In genomic region chr2:80580311-80580961, GRCm38 (mm10) we compare ENCODE assay signal across 7 mouse cellular contexts. TPM values are rescaled to one million over a fixed set of nuclear protein-coding genes. Genes with fewer than 3 reads are reported as not detected.
DNase-seq lines count a peak whose midpoint lies in the region; ATAC-seq and TF ChIP-seq lines count a peak whose summit lies in the region.

No protein-coding gene starts in this region.

- H3K27me3 ChIP-seq in embryonic facial prominence, embryonic 15.5 days = no peaks in the 10 kb centered on the region
- H3K27me3 ChIP-seq in hindbrain, embryonic 15.5 days = no peaks in the 10 kb centered on the region
- H3K27me3 ChIP-seq in liver, postnatal 0 days (ENCODE audit: insufficient read depth, low read length) = peaks cover 14% of the 10 kb centered on the region
- no peaks in the 10 kb centered on the region for H3K27me3 ChIP-seq in neural tube, embryonic 15.5 days (replicated peaks)

- peak; percentile 35 to 63 for DNase-seq in spleen, postnatal 10 days (ENCODE audit: low spot score in 2 of 2)
- DNase-seq in spleen, postnatal 36 days (ENCODE audit: low spot score in 2 of 2) = no peak
- peak; percentile 65 for DNase-seq in adrenal gland, postnatal 14 days
- no peak for DNase-seq in liver, postnatal 0 days

- H3K4me3 ChIP-seq in embryonic facial prominence, embryonic 15.5 days (replicated peaks) = peak overlapping the region; percentile 87
- peak overlapping the region; percentile 95 for H3K4me3 ChIP-seq in hindbrain, embryonic 15.5 days
- H3K4me3 ChIP-seq in liver, postnatal 0 days (ENCODE audit: low read depth, low read length) = peak overlapping the region; percentile 87
- H3K4me3 ChIP-seq in neural tube, embryonic 15.5 days (replicated peaks) = peak overlapping the region; percentile 91

- no peak for TF ChIP-seq EP300 in liver, postnatal 0 days (IDR thresholded peaks at IDR 0.05; ENCODE audit: low read depth)

- ATAC-seq in embryonic facial prominence, embryonic 15.5 days (ENCODE audit: insufficient number of reproducible peaks, low FRiP score, low TSS enrichment, low read depth) = peak; percentile 75
- ATAC-seq in hindbrain, embryonic 15.5 days (ENCODE audit: low FRiP score, low read depth) = peak; percentile 68
- ATAC-seq in liver, postnatal 0 days = peak; percentile 79
- peak; percentile 72 for ATAC-seq in neural tube, embryonic 15.5 days (ENCODE audit: low FRiP score)

- TF ChIP-seq CTCF in liver, postnatal 0 days (IDR thresholded peaks at IDR 0.05; ENCODE audit: low read depth) = no peak

- H3K27ac ChIP-seq in embryonic facial prominence, embryonic 15.5 days (replicated peaks) = peak overlapping the region; percentile 98
- peak overlapping the region; percentile 98 for H3K27ac ChIP-seq in hindbrain, embryonic 15.5 days (replicated peaks)
- peak overlapping the region; percentile 98 for H3K27ac ChIP-seq in liver, postnatal 0 days (ENCODE audit: low read depth)
- peak overlapping the region; percentile 98 for H3K27ac ChIP-seq in neural tube, embryonic 15.5 days (replicated peaks)

- no peaks in the 10 kb centered on the region for H3K9me3 ChIP-seq in embryonic facial prominence, embryonic 15.5 days (replicated peaks)
- no peaks in the 10 kb centered on the region for H3K9me3 ChIP-seq in hindbrain, embryonic 15.5 days
- H3K9me3 ChIP-seq in liver, postnatal 0 days (ENCODE audit: low read length) = no peaks in the 10 kb centered on the region
- no peaks in the 10 kb centered on the region for H3K9me3 ChIP-seq in neural tube, embryonic 15.5 days (replicated peaks)

- peak overlapping the region; percentile 63 for H3K4me2 ChIP-seq in embryonic facial prominence, embryonic 15.5 days (replicated peaks)
- peak overlapping the region; percentile 72 for H3K4me2 ChIP-seq in hindbrain, embryonic 15.5 days
- peak overlapping the region; percentile 84 for H3K4me2 ChIP-seq in liver, postnatal 0 days (ENCODE audit: low read depth, low read length)
- H3K4me2 ChIP-seq in neural tube, embryonic 15.5 days = peak overlapping the region; percentile 57

- H3K4me1 ChIP-seq in embryonic facial prominence, embryonic 15.5 days = peaks cover 12% of the 10 kb centered on the region
- H3K4me1 ChIP-seq in hindbrain, embryonic 15.5 days (replicated peaks) = peaks cover 16% of the 10 kb centered on the region
- peaks cover 6% of the 10 kb centered on the region; the same call in 1 of the 2 replicates for H3K4me1 ChIP-seq in liver, postnatal 0 days (ENCODE audit: insufficient read depth)
- H3K4me1 ChIP-seq in neural tube, embryonic 15.5 days = peaks cover 19% of the 10 kb centered on the region

- H3K9ac ChIP-seq in embryonic facial prominence, embryonic 15.5 days = peak overlapping the region; percentile 91
- peak overlapping the region; percentile 99 for H3K9ac ChIP-seq in hindbrain, embryonic 15.5 days
- H3K9ac ChIP-seq in liver, postnatal 0 days (replicated peaks) = peak overlapping the region; percentile 97
- peak overlapping the region; percentile 98 for H3K9ac ChIP-seq in neural tube, embryonic 15.5 days (replicated peaks)

- under 1% methylated on average over 60 of the region's 65 CpGs for WGBS in embryonic facial prominence, embryonic 15.5 days
- 0% methylated on average over 48 of the region's 65 CpGs for WGBS in hindbrain, embryonic 15.5 days
- under 1% methylated on average over 53 of the region's 65 CpGs for WGBS in liver, postnatal 0 days (ENCODE audit: insufficient replicate concordance)
- 0% methylated on average over 34 of the region's 65 CpGs for WGBS in neural tube, embryonic 15.5 days

- no peaks in the 10 kb centered on the region for H3K36me3 ChIP-seq in embryonic facial prominence, embryonic 15.5 days
- no peaks in the 10 kb centered on the region for H3K36me3 ChIP-seq in hindbrain, embryonic 15.5 days
- no peaks in the 10 kb centered on the region for H3K36me3 ChIP-seq in liver, postnatal 0 days (replicated peaks; ENCODE audit: insufficient read depth, low read length)
- no peaks in the 10 kb centered on the region for H3K36me3 ChIP-seq in neural tube, embryonic 15.5 days

RNA-seq across cellular contexts. Expression of gene Nckap1, which starts 0.7 kb away (rescaled TPM):
- total RNA-seq in adrenal gland, postnatal 14 days (2021) = 134 and 138 TPM in 2 replicates
- 65.4 and 68.9 TPM in 2 replicates for polyA plus RNA-seq in embryonic facial prominence, embryonic 15.5 days (2015; fragmentation: Nextera tagmentation; extraction: Ambion mirVana)
- 101 and 104 TPM in 2 replicates for polyA plus RNA-seq in hindbrain, embryonic 15.5 days (2015; fragmentation: Nextera tagmentation; extraction: Ambion mirVana)
- polyA plus RNA-seq in liver, postnatal 0 days (2015; fragmentation: Nextera tagmentation; extraction: Ambion mirVana) = 10.8 and 11.5 TPM in 2 replicates
- 86.3 and 97.5 TPM in 2 replicates for polyA plus RNA-seq in neural tube, embryonic 15.5 days (2015; fragmentation: Nextera tagmentation; extraction: Ambion mirVana)

RNA-seq across cellular contexts. Expression of gene Dusp19, which starts 36.4 kb away (rescaled TPM):
- 10.9 and 11.8 TPM in 2 replicates for total RNA-seq in adrenal gland, postnatal 14 days (2021)
- polyA plus RNA-seq in embryonic facial prominence, embryonic 15.5 days (2015; fragmentation: Nextera tagmentation; extraction: Ambion mirVana) = 17.0 and 17.7 TPM in 2 replicates
- 16.1 and 16.2 TPM in 2 replicates for polyA plus RNA-seq in hindbrain, embryonic 15.5 days (2015; fragmentation: Nextera tagmentation; extraction: Ambion mirVana)
- 3.5 and 3.9 TPM in 2 replicates for polyA plus RNA-seq in liver, postnatal 0 days (2015; fragmentation: Nextera tagmentation; extraction: Ambion mirVana)
- polyA plus RNA-seq in neural tube, embryonic 15.5 days (2015; fragmentation: Nextera tagmentation; extraction: Ambion mirVana) = 14.8 and 16.2 TPM in 2 replicates

RNA-seq across cellular contexts. Expression of gene Nup35, which starts 36.6 kb away (rescaled TPM):
- total RNA-seq in adrenal gland, postnatal 14 days (2021) = 18.6 and 22.9 TPM in 2 replicates
- 41.1 and 42.4 TPM in 2 replicates for polyA plus RNA-seq in embryonic facial prominence, embryonic 15.5 days (2015; fragmentation: Nextera tagmentation; extraction: Ambion mirVana)
- 52.5 and 53.7 TPM in 2 replicates for polyA plus RNA-seq in hindbrain, embryonic 15.5 days (2015; fragmentation: Nextera tagmentation; extraction: Ambion mirVana)
- polyA plus RNA-seq in liver, postnatal 0 days (2015; fragmentation: Nextera tagmentation; extraction: Ambion mirVana) = 10.6 and 11.7 TPM in 2 replicates
- 49.3 and 54.1 TPM in 2 replicates for polyA plus RNA-seq in neural tube, embryonic 15.5 days (2015; fragmentation: Nextera tagmentation; extraction: Ambion mirVana)

Comparison
In these comparisons a context has a peak if more than half of its experiments do, and no peak if none do; other contexts are left out.
1. DNase-seq: peak in spleen, postnatal 10 days (2 of 2) and adrenal gland, postnatal 14 days (single experiment); none in spleen, postnatal 36 days (0 of 2) and liver, postnatal 0 days (single experiment).
2. Peak in every context shown above with its lines, with median percentiles within 50 percentile points of each other: ATAC-seq, H3K27ac ChIP-seq, H3K4me2 ChIP-seq, H3K4me3 ChIP-seq and H3K9ac ChIP-seq.